Mouse (Mus musculus) lung, adult 2 months (tissue): ENCODE data around the gene Tmem259.
"Not testable (repeated sequence)": the region's sequence is repeated elsewhere in the genome, so short reads cannot be mapped to it uniquely, and the experiment has no call there.

Source experiments
- CTCF ChIP-seq: fragments of 200-500 bp; IDR thresholded peaks from 2 replicates; pipeline ENCODE4 v1.5.1; 2011; ENCODE audit warnings: mild to moderate bottlenecking, low read length, control low read depth; ENCODE audit not compliant: insufficient read depth
- POLR2A ChIP-seq: fragments of 200-500 bp; IDR thresholded peaks from 2 replicates; pipeline ENCODE4 v1.6.1; 2011; ENCODE audit warnings: low read depth, mild to moderate bottlenecking, control low read depth, low read length, borderline replicate concordance; ENCODE audit errors: extremely low read depth

GRCm38 (mm10) chr10:79959412-79959811, 24.7 kb downstream of the Tmem259 start:
- TF ChIP-seq POLR2A, CTCF: not testable (repeated sequence)
